Mouse (Mus musculus): Measurements from ENCODE around the gene Elof1. TPM values are rescaled to one million over a fixed set of nuclear protein-coding genes. Genes with fewer than 3 reads are reported as not detected.
A peak's percentile ranks its signal among the peaks of the same experiment; 100 is the strongest.

The Elof1 gene
- polyA plus RNA-seq, 1 experiment, result 97.4 TPM

DNA sequence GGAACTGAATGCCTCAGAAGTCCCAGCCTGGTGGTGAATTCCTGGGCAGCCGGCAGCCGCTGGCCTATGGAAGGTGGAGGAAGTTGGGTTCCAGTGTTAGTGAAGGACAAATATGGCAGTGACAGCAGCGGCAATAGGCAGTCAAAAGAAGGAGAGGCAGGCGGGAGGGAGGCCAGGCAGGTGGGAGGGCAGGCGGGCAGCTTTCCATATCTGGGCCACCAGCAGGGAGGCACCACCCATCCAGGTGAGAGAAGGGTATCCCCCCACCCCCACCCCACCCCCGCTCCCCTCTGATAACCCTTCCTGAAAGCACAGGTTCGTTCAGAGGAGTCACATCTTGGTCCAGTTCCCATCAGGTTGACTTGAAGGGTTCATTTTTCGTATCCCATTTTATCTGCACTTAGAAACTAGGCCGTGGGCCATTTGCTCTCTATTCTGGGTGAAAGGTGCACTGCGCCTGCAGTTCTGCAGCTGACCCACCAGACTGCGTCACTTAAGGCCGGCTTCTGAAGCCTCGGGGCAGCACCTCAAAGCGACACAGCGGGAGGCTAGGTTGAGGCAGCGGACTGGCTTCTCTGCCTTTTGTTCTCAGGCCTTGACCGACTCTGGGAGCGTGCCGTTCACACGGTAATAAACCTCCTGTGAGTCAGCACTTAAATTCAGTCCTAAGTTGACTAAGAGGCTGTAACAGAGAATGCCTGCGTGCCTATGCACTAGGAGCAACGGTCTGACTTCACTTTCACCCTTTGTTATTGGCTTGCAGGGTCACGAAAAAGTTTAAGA lies 20.0 kb upstream of the Elof1 start:
- DNase-seq (ENCODE audit: low spot score), result no peak

- DNase-seq (ENCODE audit: low spot score), result no peak
These were observed 18.8 kb upstream of the Elof1 start, which contains the start of gene Acp5 for GRCm38 (mm10) chr9:22135644-22136390. TSS of gene Acp5 (minus strand) at chr9:22135711.

DNA sequence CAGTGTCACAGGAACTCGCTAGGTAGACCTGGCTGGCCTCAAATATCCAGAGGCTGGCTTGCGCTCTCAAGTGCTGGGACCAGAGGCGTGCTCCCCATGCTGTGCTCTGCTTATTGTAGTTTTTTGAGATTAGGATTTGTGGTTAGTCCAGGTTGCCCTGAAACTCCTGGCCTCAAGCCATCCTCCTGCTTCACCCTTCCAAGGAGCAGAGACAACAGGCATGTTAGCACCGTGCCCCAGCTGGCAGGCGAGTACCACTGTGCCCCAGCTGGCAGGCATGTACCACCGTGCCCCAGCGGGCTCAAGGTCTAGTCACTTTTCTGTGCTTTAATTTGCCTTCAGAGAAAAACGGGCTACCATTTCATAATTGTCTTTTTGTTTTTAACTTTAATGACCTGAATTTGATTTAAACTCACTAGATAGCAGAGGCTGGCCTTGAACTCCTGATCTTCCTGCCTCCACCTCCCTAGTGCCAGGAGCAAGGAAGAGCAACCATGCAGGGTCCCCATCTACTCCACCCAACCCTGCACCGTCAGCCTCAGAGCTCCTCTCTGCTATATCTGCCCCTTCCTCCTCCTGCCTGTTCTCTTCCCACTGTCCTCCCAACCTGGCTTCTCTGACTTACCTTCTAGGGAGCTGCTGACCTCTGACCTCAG lies 18.1 kb upstream of the Elof1 start:
- DNase-seq (ENCODE audit: low spot score), result no peak

DNA sequence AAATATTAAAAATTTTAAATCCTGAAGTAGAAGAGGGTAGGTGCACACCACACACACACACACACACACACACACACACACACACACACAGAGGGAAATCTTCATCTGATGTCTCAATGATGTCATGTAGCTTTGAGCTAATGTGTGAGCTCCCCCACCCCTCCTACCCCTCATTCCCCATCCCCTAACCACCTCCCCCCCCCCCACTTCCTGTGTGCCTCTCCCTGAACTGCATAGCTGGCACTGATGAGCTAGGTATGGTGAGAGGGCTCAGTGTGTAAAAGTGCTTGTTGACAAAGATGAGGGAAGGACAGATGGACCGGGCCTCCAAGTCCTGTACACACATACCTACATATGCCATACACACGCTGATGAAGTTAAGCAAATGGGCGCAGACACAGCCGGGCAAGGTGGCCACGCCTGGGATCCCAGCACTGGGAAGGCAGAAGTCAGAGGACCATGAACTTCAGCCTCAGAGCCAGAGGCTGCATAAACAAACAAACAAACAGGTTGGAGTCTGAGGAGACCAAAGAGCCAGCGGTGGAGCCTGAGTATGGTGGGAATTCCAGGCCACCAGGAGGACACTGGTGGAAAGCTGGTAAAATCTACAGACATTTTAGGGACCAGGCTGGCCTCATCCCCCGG lies 17.4 kb upstream of the Elof1 start:
- no peak for DNase-seq (ENCODE audit: low spot score)

- DNase-seq (ENCODE audit: low spot score), result no peak
These were observed 15.2 kb upstream of the Elof1 start for GRCm38 (mm10) chr9:22132220-22132619.

DNA sequence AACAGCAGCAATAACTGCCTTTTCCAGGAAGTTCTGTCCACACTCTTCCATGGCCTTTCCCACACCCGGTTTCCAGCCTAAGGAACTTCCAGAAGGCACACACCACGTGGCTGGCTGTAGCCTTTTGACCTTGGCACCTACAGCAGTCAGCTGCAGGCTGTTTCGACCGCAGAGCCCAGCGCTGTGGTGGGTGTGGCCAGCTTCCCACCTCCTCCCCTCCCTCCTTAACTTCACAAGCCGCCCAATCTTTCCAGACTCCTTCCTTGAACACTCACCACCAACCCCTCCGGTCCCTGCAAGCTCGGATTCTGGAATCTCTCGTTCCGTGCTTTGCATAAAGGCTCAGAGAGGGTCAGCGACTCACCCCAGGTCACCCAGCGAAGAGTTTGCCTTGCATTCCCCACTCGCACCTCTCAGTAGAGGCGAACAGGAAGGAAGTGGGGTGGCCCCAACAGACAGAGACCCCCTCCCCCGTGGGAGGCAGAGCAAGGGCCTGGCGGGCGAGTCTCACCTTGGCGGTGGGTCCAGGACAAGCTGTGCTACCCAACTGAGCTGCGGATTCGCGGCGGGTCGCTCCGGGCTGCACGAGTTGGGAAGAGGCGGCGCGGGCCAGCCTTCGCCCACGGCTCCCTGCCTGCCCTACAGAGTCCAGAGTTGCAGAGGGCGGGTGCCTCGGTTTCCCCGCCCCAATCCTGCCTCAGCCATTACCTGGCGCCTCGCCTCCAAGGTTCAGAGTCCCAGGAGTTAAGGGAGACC lies 14.4 kb upstream of the Elof1 start:
- no peak for DNase-seq (ENCODE audit: low spot score)

- no peak for DNase-seq (ENCODE audit: low spot score)
These were observed 8.5 kb upstream of the Elof1 start for GRCm38 (mm10) chr9:22125246-22126027.

DNA sequence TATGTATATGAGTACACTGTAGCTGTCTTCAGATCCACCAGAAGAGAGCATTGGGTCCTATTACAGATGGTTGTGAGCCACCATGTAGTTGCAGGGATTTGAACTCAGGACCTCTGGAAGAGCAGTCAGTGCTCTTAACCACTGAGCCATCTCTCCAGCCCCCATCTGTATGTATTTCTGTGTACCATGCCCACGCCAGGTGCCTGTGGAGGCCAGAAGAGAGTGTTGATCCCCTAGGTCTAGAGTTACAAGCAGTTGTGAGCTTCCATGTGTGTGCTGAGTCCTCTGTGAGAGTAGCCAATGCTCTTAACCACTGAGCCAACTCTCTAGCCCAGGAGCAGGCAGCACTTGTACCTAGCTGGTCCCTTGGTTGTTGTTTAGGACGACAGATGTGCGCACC lies 7.2 kb upstream of the Elof1 start:
- DNase-seq (ENCODE audit: low spot score), result no peak

GRCm38 (mm10) chr9:22123069-22123609 lies 6.2 kb upstream of the Elof1 start:
- DNase-seq (ENCODE audit: low spot score), result no peak

DNA sequence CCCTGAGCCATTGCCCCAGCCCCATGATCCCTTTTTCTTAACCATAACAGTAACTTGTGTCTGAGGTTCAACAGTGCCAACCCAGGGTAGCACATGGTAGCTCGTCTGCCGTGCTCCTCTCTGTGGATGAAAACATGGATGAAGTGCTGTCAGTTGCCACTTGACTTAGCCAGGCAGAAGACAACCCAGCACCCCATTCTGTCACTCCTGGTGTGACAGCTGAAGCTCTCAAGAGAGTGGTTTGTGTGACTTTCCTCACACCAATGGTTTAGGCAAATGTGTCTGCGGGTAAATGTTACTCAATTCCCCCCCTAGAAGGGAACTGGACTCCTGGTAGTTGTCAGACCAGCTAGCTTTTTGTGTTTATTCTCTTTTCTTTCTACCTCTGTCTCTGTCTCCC lies 5.0 kb upstream of the Elof1 start:
- DNase-seq (ENCODE audit: low spot score), result no peak

GRCm38 (mm10) chr9:22121545-22121944 lies 4.6 kb upstream of the Elof1 start:
- DNase-seq (ENCODE audit: low spot score), result no peak

DNA sequence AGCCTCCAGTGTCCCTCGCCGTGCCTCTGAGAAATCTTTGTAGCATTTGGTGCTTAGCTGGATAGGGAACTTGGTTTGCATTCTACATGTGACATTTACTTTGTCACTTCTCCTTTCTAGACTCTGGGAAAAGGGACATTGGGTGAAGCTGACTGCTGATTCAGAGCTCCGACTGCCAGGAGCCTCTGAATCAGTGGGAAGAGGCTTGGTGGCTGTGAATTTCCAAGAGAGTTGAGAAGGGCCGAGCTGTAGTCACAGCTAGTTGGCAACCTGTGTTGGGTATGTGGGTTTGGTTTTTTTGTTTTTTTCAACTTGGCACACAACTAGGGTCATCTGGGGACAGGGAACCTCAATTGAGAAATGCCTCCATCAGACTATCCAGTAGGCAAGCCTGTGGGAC lies 2.6 kb upstream of the Elof1 start:
- no peak for DNase-seq (ENCODE audit: low spot score)

GRCm38 (mm10) chr9:22117754-22118456 lies 933 bp upstream of the Elof1 start:
- no peak for DNase-seq (ENCODE audit: low spot score)

- DNase-seq (ENCODE audit: low spot score), result no peak
These were observed 886 bp downstream of the Elof1 start for GRCm38 (mm10) chr9:22116086-22116485.

GRCm38 (mm10) chr9:22115635-22116034 lies 1.3 kb downstream of the Elof1 start:
- DNase-seq (ENCODE audit: low spot score), result no peak

GRCm38 (mm10) chr9:22108194-22108593 lies 8.8 kb downstream of the Elof1 start:
- DNase-seq (ENCODE audit: low spot score), result no peak

DNA sequence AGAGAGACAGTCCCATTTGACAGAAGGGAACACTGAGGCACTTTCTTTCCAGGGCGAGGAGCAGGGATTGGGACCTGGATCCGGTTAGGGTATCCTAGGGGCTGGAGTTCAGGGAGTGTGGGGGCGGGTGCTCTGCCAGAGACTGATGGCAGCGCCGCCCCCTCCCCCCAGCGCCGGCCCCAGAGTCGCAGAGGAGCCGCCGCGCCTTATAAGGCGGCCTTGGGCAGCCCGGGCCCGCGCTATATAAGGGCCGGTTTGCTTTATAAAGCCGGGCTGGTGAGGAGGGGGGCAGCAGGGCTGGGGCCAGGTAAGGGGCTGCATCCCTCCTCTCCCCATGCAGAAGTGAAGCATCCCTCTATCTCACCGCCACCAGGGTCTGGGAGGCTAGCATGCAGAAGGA lies 17.1 kb downstream of the Elof1 start:
- no peak for DNase-seq (ENCODE audit: low spot score)

DNA sequence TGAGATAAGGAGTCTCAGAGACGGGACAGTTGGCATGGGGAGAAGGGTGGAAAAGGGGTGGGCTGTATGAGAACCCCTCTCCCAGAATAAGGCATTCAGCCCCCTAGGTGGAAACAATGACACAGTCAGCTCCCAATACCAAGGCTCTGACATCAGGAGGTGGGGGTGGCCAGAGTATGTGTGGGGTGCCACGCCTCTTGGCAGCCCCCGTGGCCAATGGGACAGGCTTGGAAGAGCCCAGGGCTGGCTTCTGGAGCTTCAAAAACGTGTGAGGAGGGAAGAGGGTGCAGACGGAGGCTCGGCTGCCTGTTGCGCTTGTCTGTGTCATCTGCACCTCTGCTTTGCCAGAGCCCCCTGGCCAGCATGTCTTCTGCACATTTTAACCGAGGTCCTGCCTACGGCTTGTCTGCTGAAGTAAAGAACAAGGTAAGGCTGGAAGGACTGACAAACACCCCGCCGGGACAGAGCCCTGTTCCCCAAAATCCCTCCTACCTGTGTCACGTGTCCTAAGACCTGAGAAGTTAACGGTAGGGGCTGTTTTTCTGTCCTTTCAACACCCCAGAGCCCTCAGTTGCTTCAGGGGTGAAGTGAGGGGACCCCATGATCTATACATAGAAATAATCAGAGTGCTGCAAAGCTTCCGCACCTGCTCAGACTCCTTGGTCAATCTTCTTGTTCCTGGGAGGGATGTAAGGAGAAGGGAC lies 17.8 kb downstream of the Elof1 start, which contains the start of gene Cnn1:
Gene Cnn1, plus strand, starts transcription at position 224 of the 704 bp plus-strand sequence.
- DNase-seq (ENCODE audit: low spot score), result peak; percentile 41

DNA sequence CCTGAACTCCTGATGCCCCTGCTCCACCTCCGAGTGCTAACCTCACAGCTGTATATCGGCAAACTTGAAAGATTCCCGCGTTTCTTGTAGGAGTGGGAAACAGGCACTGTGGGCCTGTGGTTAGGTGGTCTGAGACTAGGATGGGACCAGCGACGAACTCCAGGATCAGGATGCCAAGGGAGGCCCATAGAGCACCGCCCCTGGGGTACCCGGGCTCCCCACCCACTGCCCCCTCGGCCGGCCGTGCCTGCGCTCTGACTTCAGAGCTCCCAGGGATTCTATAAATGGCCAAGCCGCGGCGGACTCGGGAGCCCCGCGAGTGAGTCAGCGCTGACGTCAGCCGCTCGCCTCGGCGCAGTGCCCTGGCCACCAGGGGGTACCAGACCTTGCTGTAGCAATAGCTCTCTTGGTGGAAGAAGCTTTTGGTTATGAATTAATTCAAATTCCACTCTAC lies 21.1 kb downstream of the Elof1 start:
- peak; percentile 76 for DNase-seq (ENCODE audit: low spot score)
